Mouse (Mus musculus) forebrain, embryonic 10.5 days (tissue): ENCODE measurements at regions not wholly inside any gene's neighbourhood (a gene's known extent, or its start where the extent isn't known, plus 50 kb on each side); places are given as distances from the start of the nearest gene placed in this dataset.

Source experiments
- DNase-seq: peaks from one replicate; pipeline ENCODE4 v3.0.0-alpha.2; 2017; ENCODE audit warnings: low spot score; ENCODE audit errors: extremely low spot score
- H3K27ac ChIP-seq: fragments of 300-500 bp; sonication (generic); 2 replicates; pipeline ENCODE4 v1.5.1; 2016; ENCODE audit warnings: mild to moderate bottlenecking
- H3K27me3 ChIP-seq: fragments of 300-500 bp; sonication (generic); 2 replicates; pipeline ENCODE4 v1.6.1; 2016; ENCODE audit warnings: mild to moderate bottlenecking; ENCODE audit not compliant: poor library complexity, severe bottlenecking
- H3K36me3 ChIP-seq: fragments of 300-500 bp; sonication (generic); replicated peaks from 2 replicates; pipeline ENCODE4 v1.6.1; 2016; ENCODE audit warnings: mild to moderate bottlenecking, moderate library complexity
- H3K4me1 ChIP-seq: fragments of 300-500 bp; sonication (generic); 2 replicates; pipeline ENCODE4 v1.6.1; 2016
- H3K4me3 ChIP-seq: fragments of 300-500 bp; sonication (generic); 2 replicates; pipeline ENCODE4 v1.5.1; 2016; ENCODE audit warnings: mild to moderate bottlenecking, moderate library complexity
- H3K9me3 ChIP-seq: fragments of 300-500 bp; sonication (generic); 2 replicates; pipeline ENCODE4 v1.6.1; 2016; ENCODE audit warnings: mild to moderate bottlenecking, moderate library complexity
- WGBS: fragments of 180-500 bp; shearing (Covaris S2); methylation state at CpG from one replicate; pipeline ENCODE4 v1.1.7; 2016; 5-methylcytosine and 5-hydroxymethylcytosine counted together

DNA sequence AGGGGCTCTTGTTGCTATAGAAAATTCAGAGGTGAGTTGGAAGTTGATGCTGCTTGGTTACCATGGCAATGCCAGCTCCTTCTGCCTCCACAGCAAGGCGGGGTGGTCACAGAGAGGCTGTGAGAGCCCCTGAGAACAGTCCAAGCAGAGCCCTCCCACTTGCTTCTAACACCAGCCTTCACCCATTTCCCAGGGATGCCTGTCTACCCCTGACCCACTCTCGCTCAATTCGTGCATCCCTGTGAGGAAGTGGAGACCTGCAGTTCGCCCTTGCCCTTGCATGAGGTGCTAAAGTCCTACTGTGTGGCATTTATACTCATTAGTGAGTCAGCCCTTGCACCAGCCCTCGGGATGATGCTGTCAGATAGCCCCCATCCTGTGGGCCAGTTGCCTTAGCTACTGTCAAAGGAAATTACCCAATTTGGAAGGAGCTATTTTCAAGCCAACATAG lies 82.1 kb upstream of the Bod1 start:
- 65% methylated on average over 5 of the region's 5 CpGs for WGBS
- Histone ChIP-seq H3K9me3 (no peaks in the 10 kb centered on the region), H3K36me3 (no peaks in the 10 kb centered on the region), H3K4me3 (no peak overlapping the region), H3K27me3 (no peaks in the 10 kb centered on the region), H3K4me1 (peaks cover 27% of the 10 kb centered on the region), H3K27ac (0 out of 2 replicates have a peak overlapping the region, but pooled peaks have one; percentile 16)
- no peak for DNase-seq

DNA sequence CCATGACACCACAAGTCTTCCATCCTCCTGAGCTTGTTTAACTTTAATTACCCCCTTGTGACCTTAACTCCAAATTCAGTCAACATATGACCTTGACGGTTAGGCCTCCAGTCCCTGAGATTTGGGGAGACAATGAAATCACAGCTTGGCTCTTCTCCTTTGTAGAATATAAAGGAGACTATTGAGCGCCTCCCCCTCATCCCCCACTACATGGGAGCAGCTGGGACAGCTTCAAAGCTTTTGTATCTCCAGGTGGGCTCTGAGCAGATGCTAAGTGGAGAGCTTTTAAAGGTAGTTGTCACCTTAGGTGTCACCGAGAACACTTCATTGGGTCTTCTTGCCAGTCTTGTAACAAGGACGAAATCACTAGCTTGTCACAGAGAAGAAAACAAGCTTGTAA lies 82.7 kb upstream of the Bod1 start:
- peaks cover 31% of the 10 kb centered on the region for H3K4me1 ChIP-seq
- H3K27ac ChIP-seq: no peak overlapping the region
- no peak for DNase-seq
- H3K4me3 ChIP-seq: no peak overlapping the region
- no peaks in the 10 kb centered on the region for H3K9me3 ChIP-seq
- no peaks in the 10 kb centered on the region for H3K36me3 ChIP-seq
- WGBS: 66% methylated on average over 4 of the region's 4 CpGs
- no peaks in the 10 kb centered on the region for H3K27me3 ChIP-seq

DNA sequence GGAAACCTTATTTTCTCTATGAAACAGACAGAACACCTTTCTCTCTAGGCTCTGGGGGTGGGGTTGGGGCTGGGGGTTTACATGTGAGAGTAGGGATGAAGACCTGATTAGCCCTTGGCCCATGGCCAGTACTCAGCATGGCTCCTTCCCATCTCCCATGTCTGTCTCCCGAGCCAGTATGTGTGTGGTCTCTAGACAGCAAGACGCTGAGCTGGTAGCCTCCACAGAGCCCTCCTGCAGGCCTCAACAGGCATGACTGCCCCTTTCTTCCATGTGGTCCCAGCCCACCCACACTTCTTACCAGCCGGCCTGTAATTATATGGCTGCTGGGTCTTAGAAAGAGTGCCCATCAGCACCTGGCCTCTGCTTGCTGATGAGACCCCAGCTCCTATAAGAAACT lies 84.2 kb upstream of the Bod1 start:
- H3K27me3 ChIP-seq: no peaks in the 10 kb centered on the region
- peaks cover 45% of the 10 kb centered on the region for H3K4me1 ChIP-seq
- no peak overlapping the region for H3K27ac ChIP-seq
- 58% methylated on average over 3 of the region's 3 CpGs for WGBS
- DNase-seq: no peak
- no peaks in the 10 kb centered on the region for H3K9me3 ChIP-seq
- H3K36me3 ChIP-seq: no peaks in the 10 kb centered on the region
- no peak overlapping the region for H3K4me3 ChIP-seq

DNA sequence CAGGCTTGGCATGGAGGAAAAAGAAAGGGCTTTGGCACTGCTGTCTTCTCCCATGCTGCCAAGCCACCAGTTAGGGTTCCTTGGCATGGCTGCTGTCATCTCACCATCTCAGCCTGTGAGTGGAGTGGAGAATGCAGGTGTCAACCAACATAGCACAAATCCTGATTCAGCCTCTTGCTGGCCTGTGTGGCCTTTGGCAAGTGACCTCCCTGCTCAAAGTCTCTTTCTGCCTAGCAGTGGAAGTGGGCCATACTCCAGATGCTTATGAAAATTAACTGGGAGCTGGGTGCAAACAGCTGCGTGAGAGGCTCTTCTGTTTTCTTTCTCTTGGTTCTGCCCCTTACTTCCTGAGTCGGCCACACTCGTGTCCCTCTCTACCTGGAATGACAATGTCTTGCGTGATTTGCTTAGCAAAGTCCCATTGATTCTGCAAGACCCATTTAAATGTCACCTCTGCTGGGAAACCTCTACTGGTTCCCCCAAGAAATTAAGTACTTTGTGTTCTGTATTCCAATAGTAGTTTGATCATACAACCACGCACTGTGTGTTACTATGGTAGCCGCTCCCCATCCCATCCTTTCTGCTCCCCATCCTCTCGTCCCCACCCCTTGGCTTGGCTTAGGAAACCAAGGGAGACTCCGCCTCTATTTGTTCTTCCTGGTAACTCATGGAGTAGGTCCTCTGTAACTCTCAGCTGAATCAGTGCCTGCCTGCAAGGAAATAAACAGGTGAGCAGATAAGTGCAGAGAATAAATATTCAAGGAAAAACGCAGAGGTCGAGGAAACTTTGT lies 84.9 kb upstream of the Bod1 start:
- no peaks in the 10 kb centered on the region for H3K27me3 ChIP-seq
- no peak for DNase-seq
- peaks cover 45% of the 10 kb centered on the region for H3K4me1 ChIP-seq
- 85% methylated on average over 10 of the region's 10 CpGs for WGBS
- H3K4me3 ChIP-seq: no peak overlapping the region
- H3K36me3 ChIP-seq: no peaks in the 10 kb centered on the region
- no peaks in the 10 kb centered on the region for H3K9me3 ChIP-seq
- no peak overlapping the region for H3K27ac ChIP-seq

DNA sequence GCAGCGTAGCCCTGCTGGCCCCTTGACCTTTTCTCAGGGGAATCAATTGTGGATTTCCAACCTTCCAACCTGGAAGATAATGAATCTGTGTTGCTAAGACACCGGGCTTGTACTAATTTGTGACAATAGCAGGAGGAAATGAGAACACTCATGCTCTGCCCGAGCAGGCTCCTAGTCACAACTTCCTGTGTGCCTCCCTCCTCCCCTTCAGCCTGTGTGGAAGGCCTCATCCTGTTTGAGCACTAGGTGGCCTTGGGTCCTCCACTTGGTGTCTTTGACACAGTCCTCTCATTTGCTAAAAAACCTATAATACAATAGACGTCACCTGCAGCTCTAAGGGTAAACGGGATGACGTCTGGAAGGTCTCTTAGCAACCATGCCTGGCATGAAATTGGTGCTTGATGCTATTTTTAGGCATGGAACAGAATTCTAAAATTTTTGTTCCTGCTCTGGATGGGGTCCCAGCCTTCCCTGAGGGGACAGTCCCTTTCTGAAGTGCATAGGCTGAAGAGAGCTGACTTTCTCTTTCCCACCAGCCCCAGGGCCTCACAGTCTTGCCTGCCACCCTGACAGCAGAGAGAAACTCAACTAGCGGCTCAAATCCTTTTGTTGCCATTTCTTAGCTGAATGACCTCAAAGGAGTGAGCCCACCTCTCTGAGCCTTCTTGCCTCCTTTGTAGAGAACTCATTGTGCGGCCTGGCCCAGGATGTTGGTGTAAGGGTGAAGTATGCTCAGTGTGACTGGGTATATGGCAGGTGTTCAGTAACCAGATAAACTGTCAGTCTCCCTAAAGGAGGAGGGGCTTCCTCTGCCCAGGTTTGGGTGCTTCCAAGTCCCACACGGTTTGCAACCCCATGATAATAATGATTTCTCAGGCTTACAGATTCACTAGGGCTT lies 88.4 kb upstream of the Bod1 start:
- H3K9me3 ChIP-seq: no peaks in the 10 kb centered on the region
- H3K4me3 ChIP-seq: no peak overlapping the region
- no peaks in the 10 kb centered on the region for H3K27me3 ChIP-seq
- peak overlapping the region; percentile 63 for H3K27ac ChIP-seq
- H3K36me3 ChIP-seq: no peaks in the 10 kb centered on the region
- H3K4me1 ChIP-seq: peaks cover 28% of the 10 kb centered on the region
- WGBS: 54% methylated on average over 9 of the region's 9 CpGs
- DNase-seq: no peak

DNA sequence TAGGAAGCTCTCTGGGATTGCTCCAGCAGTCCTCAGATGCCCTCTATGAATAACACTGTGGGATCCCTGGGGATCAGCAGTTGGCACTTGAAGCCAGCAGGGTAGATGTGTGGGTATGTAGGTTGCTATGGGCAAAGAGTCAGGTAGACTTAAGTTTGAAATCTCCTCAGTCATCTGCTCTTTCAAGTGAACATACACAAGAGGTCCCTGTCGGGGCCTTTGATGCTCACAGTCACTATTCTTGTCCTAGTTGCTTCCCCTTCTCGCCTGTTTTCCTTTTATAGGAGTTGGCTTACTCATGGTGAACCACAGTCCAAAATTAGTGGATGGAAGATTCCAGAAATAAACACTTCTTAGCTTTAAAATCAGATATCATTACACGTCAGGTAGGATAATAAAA lies 92.2 kb upstream of the Bod1 start:
- no peak overlapping the region for H3K27ac ChIP-seq
- H3K27me3 ChIP-seq: no peaks in the 10 kb centered on the region
- H3K4me3 ChIP-seq: no peak overlapping the region
- no peaks in the 10 kb centered on the region for H3K36me3 ChIP-seq
- 81% methylated on average over 3 of the region's 3 CpGs for WGBS
- H3K4me1 ChIP-seq: peaks cover 29% of the 10 kb centered on the region
- H3K9me3 ChIP-seq: no peaks in the 10 kb centered on the region
- no peak for DNase-seq

DNA sequence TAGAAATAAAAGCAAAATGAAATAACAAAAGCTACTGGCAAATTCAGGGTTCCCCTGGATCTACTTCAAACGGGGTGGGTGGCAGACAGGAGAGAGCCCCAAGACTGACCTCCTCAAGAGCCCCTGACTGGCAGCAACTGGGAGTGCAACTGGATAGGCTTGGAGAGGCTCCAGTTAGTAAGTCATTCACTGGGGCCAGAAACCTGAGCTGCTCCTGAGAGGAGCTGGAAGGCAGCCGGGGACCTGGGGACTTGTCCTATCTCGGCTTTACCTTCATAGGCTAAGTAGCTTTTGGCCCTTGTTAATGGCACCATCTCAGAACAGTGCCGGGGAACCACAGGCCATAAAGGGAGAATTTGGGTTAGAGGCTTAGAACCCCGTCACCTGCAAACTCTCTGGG lies 94.6 kb upstream of the Bod1 start:
- Histone ChIP-seq H3K36me3 (no peaks in the 10 kb centered on the region), H3K4me1 (peaks cover 18% of the 10 kb centered on the region), H3K27ac (no peak overlapping the region), H3K27me3 (no peaks in the 10 kb centered on the region), H3K9me3 (no peaks in the 10 kb centered on the region), H3K4me3 (no peak overlapping the region)
- WGBS: 92% methylated on average over 5 of the region's 5 CpGs
- no peak for DNase-seq

DNA sequence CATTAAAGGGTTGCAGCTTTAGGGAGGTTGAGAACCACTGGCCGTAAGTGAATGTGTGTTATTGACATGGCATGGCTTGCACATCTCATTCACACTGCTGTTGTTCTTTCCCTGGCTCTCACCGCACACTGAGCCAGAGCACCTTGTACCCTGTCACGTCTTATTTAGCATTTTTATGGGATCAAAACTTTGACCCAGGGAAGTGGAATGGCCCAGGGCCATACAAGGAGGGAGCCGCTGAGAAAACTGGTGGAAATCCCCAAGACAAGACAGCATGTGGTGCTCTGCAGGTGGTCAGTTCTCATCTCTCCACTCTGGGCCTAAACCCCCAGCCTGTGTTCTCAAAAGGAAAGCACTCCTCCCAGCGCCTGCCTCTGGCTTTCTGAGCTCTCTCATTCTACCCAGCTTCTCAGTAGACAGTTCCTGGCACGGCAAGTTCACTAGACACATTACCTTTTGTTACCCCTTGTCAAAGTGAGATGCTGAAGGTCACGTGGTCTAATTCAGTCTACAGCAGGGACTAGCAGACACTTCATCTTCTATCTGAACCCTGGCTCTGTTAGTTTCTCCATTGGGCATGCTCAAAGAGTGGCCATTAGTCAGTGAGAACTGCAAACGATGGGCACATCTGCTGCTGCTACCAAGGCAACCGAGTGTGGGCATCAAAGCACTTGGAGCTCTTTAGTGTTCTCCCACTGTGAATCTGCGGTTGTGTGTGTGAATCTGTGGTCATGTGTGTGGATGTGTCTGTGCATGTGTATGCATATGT lies 96.2 kb upstream of the Bod1 start:
- Histone ChIP-seq H3K27me3 (no peaks in the 10 kb centered on the region), H3K36me3 (no peaks in the 10 kb centered on the region), H3K4me1 (peaks cover 23% of the 10 kb centered on the region), H3K9me3 (no peaks in the 10 kb centered on the region), H3K27ac (peak overlapping the region; percentile 56; the same call in 1 of the 2 replicates), H3K4me3 (no peak overlapping the region)
- WGBS: 63% methylated on average over 10 of the region's 10 CpGs
- DNase-seq: no peak

DNA sequence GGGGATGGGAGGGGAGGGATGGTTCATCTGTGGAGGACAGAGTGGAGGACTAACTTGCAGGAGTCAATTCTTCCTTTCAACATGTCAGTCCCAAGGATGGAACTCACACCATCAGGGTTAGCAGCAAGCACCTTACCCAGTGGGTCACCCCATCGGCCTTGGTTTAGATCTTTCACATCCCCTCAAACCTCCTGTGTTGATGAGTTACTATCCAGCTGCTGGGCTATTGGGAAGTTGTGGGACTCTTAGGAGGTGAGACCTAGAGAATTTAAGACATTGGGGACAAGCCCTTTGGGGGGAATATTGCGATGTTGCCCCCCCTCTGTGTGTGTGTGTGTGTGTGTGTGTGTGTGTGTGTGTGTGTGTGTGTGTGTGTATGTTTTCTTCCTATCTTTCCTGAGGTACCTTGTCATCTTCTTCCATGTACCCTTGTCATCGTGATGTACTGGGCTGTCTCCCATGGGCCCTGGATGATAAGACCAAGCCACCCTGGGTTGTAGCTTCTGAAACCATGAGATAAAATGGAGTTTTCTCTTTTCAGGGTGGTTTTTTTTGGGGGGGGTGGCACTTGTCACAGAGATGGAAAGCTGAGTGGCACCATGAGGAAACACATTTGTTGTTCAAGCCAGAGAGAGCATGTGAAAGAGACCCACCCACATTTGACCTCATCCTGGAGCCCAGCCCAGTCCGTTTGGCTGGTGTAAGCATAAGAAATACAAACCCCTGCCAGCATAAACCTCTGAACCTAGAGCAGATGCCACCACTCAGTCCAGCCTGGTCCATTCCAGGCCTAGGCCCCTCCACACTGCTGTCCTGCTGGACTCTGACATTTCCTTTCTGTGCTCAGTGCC lies 98.3 kb upstream of the Bod1 start:
- peaks cover 23% of the 10 kb centered on the region for H3K4me1 ChIP-seq
- peak overlapping the region; percentile 51 for H3K27ac ChIP-seq
- DNase-seq: no peak
- H3K27me3 ChIP-seq: no peaks in the 10 kb centered on the region
- peaks cover 3% of the 10 kb centered on the region; the same call in 1 of the 2 replicates for H3K9me3 ChIP-seq
- 88% methylated on average over 4 of the region's 4 CpGs for WGBS
- no peaks in the 10 kb centered on the region for H3K36me3 ChIP-seq
- no peak overlapping the region for H3K4me3 ChIP-seq

DNA sequence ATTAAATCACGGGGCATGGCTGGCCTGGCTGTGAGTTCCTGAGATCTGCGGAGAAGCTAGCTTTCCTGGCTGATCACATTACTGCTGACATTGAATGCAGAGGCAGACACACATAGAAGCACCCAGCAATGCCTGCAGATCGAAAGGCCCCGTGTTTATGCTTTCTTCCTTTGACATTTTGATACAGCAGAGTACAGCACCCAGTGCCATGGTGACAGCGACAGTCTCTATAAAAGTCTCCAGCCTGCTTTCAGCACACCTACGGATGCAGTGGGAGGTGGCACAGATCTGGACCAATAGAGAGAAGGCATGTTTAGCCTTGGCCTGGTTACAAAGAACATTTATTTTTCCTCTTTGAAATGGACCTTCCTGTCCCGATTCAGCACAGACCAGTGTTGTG lies 99.2 kb upstream of the Bod1 start:
- Histone ChIP-seq H3K27ac (peak overlapping the region; percentile 51), H3K4me1 (peaks cover 23% of the 10 kb centered on the region), H3K36me3 (no peaks in the 10 kb centered on the region), H3K4me3 (no peak overlapping the region), H3K9me3 (peaks cover 3% of the 10 kb centered on the region; the same call in 1 of the 2 replicates), H3K27me3 (no peaks in the 10 kb centered on the region)
- DNase-seq: no peak
- 78% methylated on average over 7 of the region's 7 CpGs for WGBS

DNA sequence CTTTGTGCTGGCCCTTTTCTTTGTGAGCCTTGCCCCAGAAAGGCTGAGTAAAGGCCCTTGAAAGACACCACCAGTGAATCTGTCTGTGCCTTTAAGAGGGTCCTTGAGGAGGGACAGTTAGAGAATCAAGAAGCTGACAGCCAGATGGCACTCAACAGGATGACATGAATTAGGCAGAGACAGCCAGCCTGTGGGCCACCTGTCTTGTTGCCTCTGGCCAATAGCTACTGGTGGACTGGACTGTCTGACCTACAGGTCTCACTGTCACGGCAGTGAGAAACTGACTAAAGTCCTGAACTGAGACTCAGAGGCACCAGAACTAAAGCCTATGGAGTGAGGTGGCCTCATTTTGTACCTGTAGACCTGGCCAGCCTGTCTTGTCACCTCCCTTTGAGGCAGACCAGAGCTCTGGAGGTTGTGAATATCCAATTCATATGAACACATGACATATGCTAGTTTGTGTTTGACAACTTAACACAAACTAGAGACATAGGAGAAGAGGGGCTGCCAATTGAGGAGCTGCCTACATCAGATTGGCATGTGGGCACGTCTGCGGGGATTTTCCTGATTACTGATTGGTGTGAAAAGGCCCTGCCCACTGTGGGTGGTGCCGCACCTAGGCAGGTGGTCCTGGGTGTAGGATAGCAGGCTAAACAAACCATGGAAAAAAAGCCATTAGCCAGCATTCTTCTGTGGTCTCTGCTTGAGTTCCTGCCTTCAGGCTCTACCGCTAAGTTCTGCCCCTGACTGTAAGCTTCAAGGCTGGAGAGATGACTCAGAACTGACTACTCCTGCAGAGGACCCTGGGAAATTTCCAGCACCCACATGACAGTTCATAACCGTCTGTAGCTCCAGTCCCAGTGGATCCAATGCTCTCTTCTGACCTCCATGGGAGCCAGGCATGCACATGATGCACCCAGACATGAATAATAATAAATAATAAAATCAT lies 100.1 kb upstream of the Bod1 start:
- Histone ChIP-seq H3K4me3 (no peak overlapping the region), H3K4me1 (peaks cover 23% of the 10 kb centered on the region), H3K36me3 (no peaks in the 10 kb centered on the region), H3K9me3 (peaks cover 3% of the 10 kb centered on the region; the same call in 1 of the 2 replicates), H3K27ac (peak overlapping the region; percentile 51), H3K27me3 (no peaks in the 10 kb centered on the region)
- no peak for DNase-seq
- WGBS: 86% methylated on average over 6 of the region's 6 CpGs
